Mouse (Mus musculus) heart, adult 2 months (tissue): ENCODE results near the gene Ptpn9.

ENCODE experiments used
- CTCF ChIP-seq: fragments of 200-600 bp; IDR thresholded peaks from 2 replicates; pipeline ENCODE4 v1.8.1; 2022; ENCODE audit warnings: antibody characterized with exemption, mild to moderate bottlenecking, moderate library complexity
- POLR2A ChIP-seq: fragments of 200-500 bp; IDR thresholded peaks from 2 replicates; pipeline ENCODE4 v1.6.1; 2011; ENCODE audit warnings: mild to moderate bottlenecking, low read depth, low read length, control low read depth; ENCODE audit not compliant: insufficient read depth

- TF ChIP-seq POLR2A (no peak), CTCF (peak; percentile 89)
Observed at GRCm38 (mm10) chr9:57056237-57056636, 61.5 kb downstream of the Ptpn9 start.
